Mouse (Mus musculus) CH12F3 (cell line): ENCODE results near the gene Syn2.

Source experiments
- in situ Hi-C: fragments of 300-500 bp; cut with MboI; formaldehyde crosslinking; loops from 2 replicates; pipeline ENCODE4 v1.14.3; 2020; ENCODE audit warnings: low sequenced_read_pairs

The Syn2 gene

GRCm38 (mm10) chr6:115286441-115286840 is 151.7 kb downstream of the Syn2 start:
- in situ Hi-C loops: no loop called here

DNA sequence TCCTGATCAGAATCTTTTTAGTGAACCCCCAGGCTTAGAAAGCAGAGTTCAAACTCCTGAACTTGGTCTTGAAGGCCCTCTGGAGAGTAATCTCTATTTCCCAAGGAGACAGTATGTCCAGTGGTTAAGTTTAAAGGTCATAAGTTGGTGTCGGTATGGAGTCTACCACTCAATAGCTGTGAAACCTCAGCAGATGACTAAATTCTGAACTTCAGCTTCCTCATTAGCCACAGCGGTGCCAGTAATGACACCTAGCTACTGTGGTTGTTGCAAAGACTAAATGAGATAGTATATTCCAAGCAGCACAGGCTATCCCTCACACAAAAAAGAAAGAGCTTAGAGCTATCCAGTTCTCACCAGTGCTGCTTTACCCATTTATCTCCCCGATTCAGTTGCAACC is 153.5 kb downstream of the Syn2 start:
- in situ Hi-C loops: no loop called here

DNA sequence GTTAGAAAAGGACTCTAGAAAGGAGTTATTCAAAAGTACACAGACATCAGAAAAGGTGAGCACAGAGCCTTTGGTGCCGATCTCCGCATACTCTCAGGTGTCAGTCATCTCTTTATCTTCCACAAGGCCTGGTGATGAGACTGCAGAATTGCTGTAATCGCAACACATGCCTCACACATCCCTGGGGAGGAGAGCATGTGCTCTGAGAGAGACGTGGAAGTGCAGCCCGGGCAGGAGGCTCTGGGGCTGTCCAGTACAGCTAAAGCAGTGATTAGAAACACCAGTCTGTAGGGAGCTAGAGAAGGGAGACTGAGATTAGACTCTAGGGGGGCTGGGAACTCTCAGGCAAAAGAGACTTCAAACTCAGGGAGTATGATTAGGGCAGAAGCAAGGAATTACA is 155.9 kb downstream of the Syn2 start:
- in situ Hi-C loops: no loop called here

GRCm38 (mm10) chr6:115291068-115291467 is 156.4 kb downstream of the Syn2 start:
- in situ Hi-C loops: no loop called here

GRCm38 (mm10) chr6:115291823-115292222 is 157.1 kb downstream of the Syn2 start:
- in situ Hi-C loops: no loop called here

DNA sequence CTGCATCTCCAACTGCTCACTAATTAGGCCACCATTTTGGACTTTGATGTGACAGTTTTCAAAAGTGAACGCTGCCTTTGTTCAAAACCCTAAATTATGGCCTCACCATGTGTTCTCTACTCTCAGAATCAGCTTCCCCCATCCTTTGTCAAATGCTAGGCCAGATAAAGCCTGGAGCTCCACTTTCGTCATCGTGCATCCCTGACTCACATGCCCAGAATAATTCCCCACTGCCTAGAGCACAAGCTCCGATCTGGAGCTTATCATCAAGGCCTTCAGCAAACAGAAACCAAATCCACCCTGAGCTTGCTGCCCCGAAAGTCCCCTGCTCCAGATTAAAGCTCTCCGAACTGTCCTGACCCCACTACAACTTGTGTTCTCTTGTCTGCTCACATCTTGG is 157.9 kb downstream of the Syn2 start:
- in situ Hi-C loops: no loop called here

DNA sequence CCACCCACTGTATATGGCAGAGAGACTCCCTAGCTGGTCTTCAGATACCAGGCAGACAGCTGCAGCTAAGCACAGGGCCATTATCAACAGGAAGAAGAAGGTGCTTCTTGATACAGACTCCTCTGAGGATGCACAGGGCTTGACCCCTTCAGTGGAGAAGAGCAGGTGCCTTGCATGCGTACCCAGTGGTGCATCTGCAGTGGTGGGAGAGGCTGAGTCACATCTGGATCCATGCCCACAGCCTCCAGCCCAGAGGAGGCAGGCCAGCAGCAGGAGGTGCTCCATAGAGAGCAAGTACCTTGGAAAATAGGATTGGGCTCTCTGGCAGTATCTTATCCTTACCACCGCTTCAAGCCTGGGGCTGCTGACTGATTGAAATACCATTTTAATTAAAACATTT is 159.2 kb downstream of the Syn2 start:
- in situ Hi-C loops: no loop called here

- in situ Hi-C loops: no loop called here
These were observed 172.4 kb downstream of the Syn2 start for GRCm38 (mm10) chr6:115307134-115307533.

- in situ Hi-C loops: no loop called here
These were observed 178.1 kb downstream of the Syn2 start for GRCm38 (mm10) chr6:115312780-115313179.

- in situ Hi-C loops: no loop called here
These were observed 178.6 kb downstream of the Syn2 start for GRCm38 (mm10) chr6:115313235-115313738.

DNA sequence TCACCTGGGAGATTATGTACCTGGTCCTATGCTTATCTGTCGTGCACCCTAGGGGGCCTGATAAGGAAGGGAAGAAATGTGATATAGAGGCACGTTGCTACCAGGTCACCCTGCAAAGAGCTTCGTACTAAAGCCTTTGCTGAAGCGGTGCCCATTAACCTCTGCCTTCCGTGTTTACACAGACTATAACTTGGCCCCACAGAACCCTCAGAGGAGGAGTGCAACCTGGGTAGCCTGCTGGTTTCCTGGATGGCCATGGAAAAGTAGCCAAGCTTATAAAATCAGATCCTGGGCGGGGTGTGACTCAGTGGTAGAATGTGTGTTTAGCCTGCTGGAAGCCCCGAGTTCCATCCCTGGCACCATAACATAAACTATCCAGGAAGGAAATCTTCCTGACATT is 179.2 kb downstream of the Syn2 start:
- in situ Hi-C loops: no loop called here

DNA sequence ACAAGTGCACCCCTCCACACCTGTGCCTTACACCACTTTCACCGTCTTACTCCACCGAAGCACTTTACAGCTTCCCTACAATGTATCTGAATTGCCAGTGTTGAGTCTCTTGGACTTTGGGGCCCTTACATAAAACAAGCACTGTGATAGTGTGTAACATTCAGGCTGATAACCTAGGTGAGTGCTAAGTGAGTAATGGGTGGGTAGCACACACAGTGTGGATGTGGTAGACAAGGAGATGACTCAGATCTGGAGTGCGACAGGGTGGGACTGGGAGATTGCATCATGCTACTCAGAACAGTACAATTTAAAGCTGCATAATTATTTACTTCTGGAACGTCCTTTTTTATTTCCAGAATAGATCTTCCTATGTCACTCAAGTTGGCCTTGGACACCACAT is 181.1 kb downstream of the Syn2 start:
- in situ Hi-C loops: no loop called here

DNA sequence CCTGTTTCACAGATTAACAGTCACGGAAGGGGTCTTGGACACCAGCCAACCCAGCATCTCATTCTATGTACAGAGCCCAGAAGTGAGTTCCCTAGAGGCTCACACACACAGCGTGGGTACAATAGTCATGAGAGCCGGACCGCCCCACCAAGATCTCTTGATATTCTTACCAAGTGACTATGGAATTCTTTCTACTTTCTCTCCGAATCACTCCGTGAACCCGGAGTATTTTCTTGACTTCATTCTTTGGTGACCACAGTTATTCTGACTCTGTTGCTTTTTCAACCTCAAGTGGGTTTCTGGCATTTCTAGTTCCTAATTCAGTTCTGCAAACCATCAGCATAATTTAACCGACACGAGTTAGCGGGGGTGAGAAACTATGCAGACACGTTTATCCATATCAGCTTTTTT is 182.1 kb downstream of the Syn2 start:
- in situ Hi-C loops: no loop called here

DNA sequence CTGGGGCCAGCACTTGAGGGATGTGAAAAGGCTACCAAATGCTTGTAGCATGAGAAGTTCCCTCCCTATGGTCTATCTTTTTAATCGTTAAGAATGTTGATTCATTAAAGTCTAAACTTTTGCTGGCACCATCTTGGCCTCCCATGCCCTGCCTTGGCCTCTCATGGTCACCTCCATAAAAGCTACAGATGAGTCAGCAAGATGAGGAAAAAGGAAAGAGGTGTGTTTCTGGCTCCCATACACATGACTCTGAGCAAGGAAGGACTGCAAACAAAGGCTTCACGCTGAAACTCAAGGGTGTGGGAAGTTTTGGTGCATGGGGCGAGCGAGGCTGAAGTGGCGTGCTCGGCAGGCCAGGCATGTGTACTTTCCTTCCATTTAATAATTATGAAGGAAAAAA is 184.1 kb downstream of the Syn2 start:
- in situ Hi-C loops: no loop called here

GRCm38 (mm10) chr6:115319686-115320085 is 185.0 kb downstream of the Syn2 start:
- in situ Hi-C loops: no loop called here

DNA sequence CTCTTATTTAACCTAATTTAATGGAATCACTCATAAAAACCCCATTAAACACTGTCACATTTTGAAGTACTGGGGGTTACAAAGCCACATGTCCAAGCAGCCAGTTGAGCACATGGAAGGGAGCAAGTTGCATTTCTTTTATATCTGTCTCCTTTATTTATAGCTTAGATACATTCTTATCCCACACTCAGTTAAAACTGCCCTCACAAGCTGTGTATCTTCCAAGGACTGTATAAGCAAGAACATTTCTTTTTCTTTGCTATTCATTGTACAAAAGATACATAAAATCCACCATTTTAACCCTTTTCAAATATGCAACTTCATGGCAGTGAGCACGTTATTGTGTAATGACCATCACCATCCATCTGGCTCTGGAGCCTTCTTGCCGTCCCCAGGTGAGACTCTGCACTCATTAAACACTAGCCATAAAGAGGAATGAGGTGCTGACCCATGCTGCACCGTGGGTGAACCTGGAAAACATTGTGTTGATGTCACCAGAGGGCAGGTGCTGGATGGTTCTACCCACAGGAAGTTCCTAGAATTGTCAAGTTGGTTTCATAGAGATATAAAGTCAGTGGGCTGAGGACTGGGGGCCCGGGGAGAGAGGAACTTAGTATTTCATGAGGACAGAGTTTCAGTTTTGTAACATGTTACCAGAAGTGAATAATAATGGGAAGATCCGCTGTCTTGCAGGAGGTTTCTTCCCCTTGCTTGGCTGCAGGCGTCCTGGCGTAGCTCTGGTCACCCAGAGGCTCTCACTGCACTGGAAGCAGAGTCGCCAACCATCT is 186.4 kb downstream of the Syn2 start:
- in situ Hi-C loops: no loop called here

- in situ Hi-C loops: no loop called here
These were observed 187.2 kb downstream of the Syn2 start for GRCm38 (mm10) chr6:115321883-115322351.

- in situ Hi-C loops: no loop called here
These were observed 188.3 kb downstream of the Syn2 start for GRCm38 (mm10) chr6:115322956-115323355.

DNA sequence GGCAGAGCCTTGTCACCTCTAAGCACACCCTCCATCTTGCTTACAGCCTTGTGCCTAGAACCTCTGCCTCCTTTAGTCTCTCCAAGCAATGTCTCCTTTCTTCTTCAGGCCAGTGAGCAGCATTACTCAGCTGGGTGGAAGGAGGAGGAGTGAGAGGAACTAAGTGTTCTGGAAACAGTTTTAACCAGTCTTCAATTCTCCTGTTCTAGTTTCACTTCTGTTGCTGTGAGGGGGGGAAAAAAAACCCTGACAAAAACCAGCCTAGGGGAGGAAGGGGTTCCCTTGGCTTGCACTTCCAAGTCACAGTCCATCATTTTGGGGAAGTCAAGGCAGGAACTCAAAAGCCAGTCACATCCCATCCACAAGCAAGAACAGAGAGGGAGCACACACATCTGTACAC is 196.3 kb downstream of the Syn2 start:
- in situ Hi-C loops: no loop called here
